Mouse (Mus musculus) forebrain, embryonic 11.5 days (tissue): ENCODE data around the gene Plin5. TPM values are rescaled to one million over a fixed set of nuclear protein-coding genes. Genes with fewer than 3 reads are reported as not detected.

Experiments used
- ATAC-seq: fragments of 200-750 bp; cut with Nextera tagmentation; replicated peaks from 2 replicates; pipeline ENCODE4 v1.8.0; 2017; ENCODE audit warnings: moderate TSS enrichment; ENCODE audit not compliant: low FRiP score
- DNase-seq: peaks from one replicate; pipeline ENCODE4 v3.0.0-alpha.2; 2017; ENCODE audit warnings: low spot score
- H3K27ac ChIP-seq: fragments of 300-500 bp; sonication (generic); 2 replicates; pipeline ENCODE4 v1.5.1; 2014; ENCODE audit warnings: low read depth, low read length
- H3K27me3 ChIP-seq: fragments of 300-500 bp; sonication (generic); 2 replicates; pipeline ENCODE4 v1.6.1; 2014; ENCODE audit warnings: mild to moderate bottlenecking, low read length, mixed read lengths; ENCODE audit not compliant: control insufficient read depth, insufficient read depth
- H3K36me3 ChIP-seq: fragments of 300-500 bp; sonication (generic); 2 replicates; pipeline ENCODE4 v1.6.1; 2014; ENCODE audit warnings: mild to moderate bottlenecking, low read length, moderate library complexity, mixed read lengths; ENCODE audit not compliant: control insufficient read depth, insufficient read depth
- H3K4me1 ChIP-seq: fragments of 300-500 bp; sonication (generic); replicated peaks from 2 replicates; pipeline ENCODE4 v1.6.1; 2014; ENCODE audit warnings: low read length, mixed read lengths; ENCODE audit not compliant: control insufficient read depth, insufficient read depth
- H3K4me2 ChIP-seq: fragments of 300-500 bp; sonication (generic); 2 replicates; pipeline ENCODE4 v1.6.1; 2014; ENCODE audit warnings: low read depth, mild to moderate bottlenecking, low read length, moderate library complexity, mixed read lengths; ENCODE audit not compliant: severe bottlenecking
- H3K4me3 ChIP-seq: fragments of 300-500 bp; sonication (generic); 2 replicates; pipeline ENCODE4 v1.5.1; 2014; ENCODE audit warnings: low read depth, low read length
- H3K9ac ChIP-seq: fragments of 300-500 bp; sonication (generic); 2 replicates; pipeline ENCODE4 v1.6.1; 2014; ENCODE audit warnings: low read length
- H3K9me3 ChIP-seq: fragments of 300-500 bp; sonication (generic); 2 replicates; pipeline ENCODE4 v1.6.1; 2016; ENCODE audit warnings: low read length, mixed read lengths; ENCODE audit not compliant: control insufficient read depth
- WGBS: fragments of 180-500 bp; shearing (Covaris S2); extraction: QIAGEN DNeasy Blood & Tissue Kit; methylation state at CpG from one replicate; pipeline ENCODE4 v1.1.7; 2014; 5-methylcytosine and 5-hydroxymethylcytosine counted together
- polyA plus RNA-seq: library from polyadenylated mRNA; unstranded; fragments of >200 nt; fragmentation: Nextera tagmentation; extraction: Ambion mirVana; gene quantifications from 2 replicates; pipeline ENCODE4 v1.2.1, GENCODE M21; 2014

Plin5 gene
- polyA plus RNA-seq, 1 experiment from 2014 or later: 0.21 TPM

DNA sequence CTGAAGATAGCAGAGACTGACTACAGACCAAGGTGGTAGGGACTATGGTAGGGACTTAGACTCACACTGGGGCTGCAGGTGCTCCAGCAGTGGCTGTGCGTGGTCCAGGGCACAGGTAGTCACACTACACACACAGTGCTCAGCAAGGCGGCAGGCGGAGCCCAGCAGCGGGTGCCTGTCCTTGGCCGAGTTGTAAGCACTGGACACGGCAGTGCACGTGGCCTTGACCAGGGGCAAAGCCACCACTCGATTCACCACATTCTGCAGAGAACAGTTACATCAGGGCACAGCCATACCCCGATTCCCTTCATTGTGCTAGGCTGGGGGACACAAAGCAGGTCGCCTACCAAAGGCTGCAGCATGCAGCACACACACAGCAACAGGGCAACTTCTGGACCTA lies 1.2 kb downstream of the Plin5 start:
- H3K4me3 ChIP-seq: no peak overlapping the region
- H3K4me2 ChIP-seq: no peak overlapping the region
- H3K27ac ChIP-seq: no peak overlapping the region
- DNase-seq (no peak), ATAC-seq (no peak)
- H3K4me1 ChIP-seq: peaks cover 5% of the 10 kb centered on the region; the same call in 1 of the 2 replicates
- H3K27me3 ChIP-seq: peaks cover 29% of the 10 kb centered on the region
- 78% methylated on average over 10 of the region's 10 CpGs for WGBS
- no peak overlapping the region for H3K9ac ChIP-seq
- no peaks in the 10 kb centered on the region for H3K9me3 ChIP-seq
- no peaks in the 10 kb centered on the region for H3K36me3 ChIP-seq

DNA sequence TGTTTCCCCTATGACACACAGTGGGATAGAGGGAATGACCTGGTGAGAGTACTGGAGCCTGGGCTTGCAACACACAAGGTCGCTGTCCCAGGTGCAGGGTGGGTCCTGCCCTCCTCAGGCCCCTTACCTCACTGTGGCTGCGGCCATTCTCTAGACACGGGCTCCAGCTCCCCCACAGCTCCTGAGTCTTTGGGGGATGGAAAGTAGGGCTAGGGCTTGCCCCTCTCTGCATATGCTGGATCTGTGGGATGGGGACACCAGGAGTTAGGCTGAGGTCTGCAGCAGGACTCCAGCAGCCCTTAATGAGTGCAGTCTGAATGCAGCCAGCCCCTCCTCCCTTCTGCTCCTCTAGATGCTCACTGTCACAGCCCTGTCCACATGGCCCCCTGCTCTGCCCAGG lies 4.7 kb downstream of the Plin5 start:
- 55% methylated on average over 3 of the region's 3 CpGs for WGBS
- Histone ChIP-seq H3K27ac (no peak overlapping the region), H3K36me3 (no peaks in the 10 kb centered on the region), H3K4me3 (no peak overlapping the region), H3K4me1 (peaks cover 5% of the 10 kb centered on the region; the same call in 1 of the 2 replicates), H3K9me3 (no peaks in the 10 kb centered on the region), H3K4me2 (no peak overlapping the region), H3K27me3 (peaks cover 2% of the 10 kb centered on the region; the same call in 1 of the 2 replicates), H3K9ac (no peak overlapping the region)
- DNase-seq (no peak), ATAC-seq (no peak)

DNA sequence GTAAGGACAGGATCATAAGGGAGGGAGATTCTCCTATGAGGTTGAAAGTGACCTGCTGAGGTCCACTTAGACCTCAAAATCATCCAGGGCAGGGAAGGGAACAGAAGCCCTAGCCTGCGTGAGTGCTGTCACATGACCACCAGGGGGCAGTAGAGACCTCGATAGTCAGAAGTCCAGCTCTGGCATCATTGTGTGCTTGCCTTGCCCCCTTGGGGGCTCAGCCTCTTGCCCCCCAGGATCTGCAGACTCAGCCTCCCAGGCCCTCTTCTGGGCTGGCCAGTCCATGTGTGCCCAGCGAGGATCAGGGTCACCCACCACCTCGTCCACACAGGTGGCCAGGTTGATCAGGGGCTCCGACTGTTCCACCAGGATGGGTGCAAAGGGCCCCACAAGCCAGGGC lies 5.5 kb downstream of the Plin5 start:
- H3K4me1 ChIP-seq: no peaks in the 10 kb centered on the region
- H3K27ac ChIP-seq: no peak overlapping the region
- no peak overlapping the region for H3K4me2 ChIP-seq
- H3K9ac ChIP-seq: no peak overlapping the region
- H3K4me3 ChIP-seq: no peak overlapping the region
- no peaks in the 10 kb centered on the region; the same call in 1 of the 2 replicates for H3K27me3 ChIP-seq
- ATAC-seq (peak; percentile 57), DNase-seq (peak; percentile 80)
- H3K9me3 ChIP-seq: no peaks in the 10 kb centered on the region
- WGBS: 42% methylated on average over 5 of the region's 5 CpGs
- no peaks in the 10 kb centered on the region for H3K36me3 ChIP-seq

DNA sequence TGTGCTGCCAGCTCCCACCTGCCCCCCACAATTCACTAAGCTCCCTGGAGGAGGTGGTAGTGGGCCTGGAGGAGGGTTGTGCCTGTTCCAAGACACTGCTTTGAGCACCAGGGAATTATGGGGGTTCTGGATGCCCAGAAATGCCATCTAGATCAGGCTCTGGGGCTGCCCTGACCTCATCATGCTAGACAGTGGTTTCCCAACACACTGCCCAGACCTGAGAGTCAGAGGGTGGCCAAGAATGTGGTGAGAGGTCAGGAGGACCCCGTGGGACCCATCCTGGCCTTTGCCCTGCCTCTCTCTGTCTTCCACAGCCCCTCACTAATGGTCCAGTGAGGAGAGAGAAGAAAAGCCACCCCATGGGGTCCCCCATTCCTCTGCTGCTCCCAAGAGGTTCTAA lies 6.4 kb downstream of the Plin5 start:
- DNase-seq (no peak), ATAC-seq (no peak)
- H3K27ac ChIP-seq: no peak overlapping the region
- 60% methylated on average over 1 of the region's 1 CpGs for WGBS
- H3K36me3 ChIP-seq: no peaks in the 10 kb centered on the region
- no peaks in the 10 kb centered on the region for H3K9me3 ChIP-seq
- no peak overlapping the region for H3K4me3 ChIP-seq
- H3K4me1 ChIP-seq: no peaks in the 10 kb centered on the region
- H3K4me2 ChIP-seq: no peak overlapping the region
- no peak overlapping the region for H3K9ac ChIP-seq
- H3K27me3 ChIP-seq: no peaks in the 10 kb centered on the region

DNA sequence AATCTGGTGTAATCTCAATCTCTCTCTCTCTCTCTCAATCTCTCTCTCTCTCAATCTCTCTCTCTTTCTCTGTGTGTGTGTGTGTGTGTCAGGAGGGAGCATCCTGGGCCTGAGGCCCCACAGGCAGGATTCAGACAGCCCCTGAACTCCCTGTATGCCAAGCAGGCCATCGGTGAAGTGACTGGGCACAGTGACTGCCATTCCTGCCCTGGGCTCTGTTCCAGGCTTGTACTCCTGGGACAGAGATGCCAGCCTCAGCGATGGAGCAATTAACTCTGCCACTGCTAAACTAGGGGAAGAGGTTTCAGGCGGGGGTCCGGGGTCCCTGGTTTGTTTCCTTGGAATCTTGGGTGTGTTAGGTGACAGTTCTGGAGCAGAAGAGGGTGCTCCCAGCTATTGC lies 6.8 kb downstream of the Plin5 start:
- DNase-seq (no peak), ATAC-seq (no peak)
- Histone ChIP-seq H3K9ac (no peak overlapping the region), H3K4me1 (no peaks in the 10 kb centered on the region), H3K4me2 (no peak overlapping the region), H3K36me3 (no peaks in the 10 kb centered on the region), H3K27ac (no peak overlapping the region), H3K4me3 (no peak overlapping the region), H3K9me3 (no peaks in the 10 kb centered on the region), H3K27me3 (no peaks in the 10 kb centered on the region)
- 70% methylated on average over 4 of the region's 4 CpGs for WGBS

DNA sequence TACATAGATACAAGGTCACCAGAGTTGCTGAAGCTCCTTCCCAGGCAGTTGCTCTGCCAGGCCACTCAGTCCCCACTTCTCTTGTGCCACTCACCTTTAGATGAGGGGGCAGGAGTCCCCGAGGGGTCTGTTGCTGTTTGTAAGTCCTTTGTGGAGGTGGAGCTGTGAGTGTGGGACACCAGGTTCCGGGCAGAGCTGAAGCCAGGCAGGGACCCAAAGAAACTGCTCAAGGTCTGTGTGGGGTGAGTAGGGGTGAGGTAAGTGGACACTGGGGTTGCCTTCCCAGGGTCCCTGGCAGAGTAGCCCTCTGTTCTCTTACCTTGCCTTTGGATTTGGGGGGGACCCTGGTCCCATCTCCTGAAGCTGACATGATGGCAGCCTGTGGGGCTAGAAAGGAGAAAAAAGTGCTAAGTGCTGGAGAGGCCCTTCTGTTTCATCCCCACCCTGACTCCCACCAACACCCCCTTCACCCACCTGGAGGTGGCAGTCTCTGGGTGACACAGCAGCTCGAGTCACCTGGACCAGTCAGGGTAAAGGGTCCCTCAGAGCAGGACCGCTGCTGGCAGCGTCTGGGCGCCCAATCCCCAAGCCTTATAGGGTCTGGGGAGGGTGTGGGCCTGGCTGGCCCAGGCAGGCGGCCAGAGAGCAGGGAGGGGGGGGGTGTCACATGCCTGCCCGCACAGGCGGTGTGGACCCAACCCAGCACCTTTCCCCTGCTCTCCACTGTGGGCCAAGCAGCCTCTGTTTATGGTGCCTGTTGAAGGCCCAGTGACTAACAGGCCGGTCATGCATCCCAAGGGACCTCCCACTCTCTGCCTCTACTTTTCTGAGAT lies 8.0 kb downstream of the Plin5 start, which contains the start of gene Plin4:
TSS of gene Plin4 (minus strand) at position 585 of the 833 bp plus-strand sequence.
- DNase-seq: no peak
- no peaks in the 10 kb centered on the region for H3K36me3 ChIP-seq
- no peak within 1 kb of the TSS for H3K9ac ChIP-seq
- H3K9me3 ChIP-seq: no peaks in the 10 kb centered on the region
- no peak within 1 kb of the TSS for H3K4me3 ChIP-seq
- H3K27me3 ChIP-seq: no peaks in the 10 kb centered on the region
- ATAC-seq: no peak
- no peak within 1 kb of the TSS for H3K4me2 ChIP-seq
- WGBS: 59% methylated on average over 10 of the region's 10 CpGs
- H3K4me1 ChIP-seq: no peaks in the 10 kb centered on the region
- no peak within 1 kb of the TSS for H3K27ac ChIP-seq

DNA sequence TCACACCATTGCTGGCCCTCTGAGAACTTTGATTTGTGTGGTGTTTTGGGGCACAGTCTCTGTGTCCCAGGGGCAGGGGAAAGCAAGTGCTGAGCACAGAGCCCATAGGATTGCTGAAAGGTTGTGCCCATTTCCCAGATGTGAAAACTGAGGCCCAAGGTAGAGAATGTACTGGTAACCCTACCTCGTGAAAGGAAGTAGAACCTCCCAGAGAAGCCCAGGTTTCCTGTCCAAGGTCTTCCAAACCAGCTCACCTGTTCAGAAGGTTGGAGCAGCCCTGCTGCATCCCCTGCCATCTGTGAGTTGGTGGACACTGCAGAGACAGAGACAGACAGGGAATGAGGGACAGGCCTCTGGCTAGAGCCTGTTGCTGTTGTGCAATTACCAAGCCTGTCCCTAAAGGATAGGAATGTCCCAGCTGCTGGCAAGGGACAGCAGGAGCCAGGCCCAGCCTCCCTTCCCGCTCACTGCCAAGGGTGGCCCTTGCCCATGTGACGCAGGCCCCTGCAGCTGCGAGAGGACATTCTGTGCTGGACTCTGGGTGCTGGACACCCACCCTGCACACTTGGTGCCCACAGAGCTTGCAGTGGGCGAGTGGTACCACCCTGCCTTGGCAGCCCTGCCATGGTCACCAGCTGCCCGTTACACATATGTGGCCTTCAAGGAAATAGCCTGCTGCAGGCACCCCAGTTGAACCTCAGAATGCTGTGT lies 8.9 kb downstream of the Plin5 start:
- no peaks in the 10 kb centered on the region; the same call in 1 of the 2 replicates for H3K36me3 ChIP-seq
- DNase-seq (no peak), ATAC-seq (no peak)
- H3K4me2 ChIP-seq: no peak overlapping the region
- H3K9me3 ChIP-seq: no peaks in the 10 kb centered on the region
- H3K27ac ChIP-seq: no peak overlapping the region
- WGBS: 85% methylated on average over 6 of the region's 6 CpGs
- no peaks in the 10 kb centered on the region for H3K27me3 ChIP-seq
- no peak overlapping the region for H3K4me3 ChIP-seq
- no peak overlapping the region for H3K9ac ChIP-seq
- H3K4me1 ChIP-seq: no peaks in the 10 kb centered on the region

DNA sequence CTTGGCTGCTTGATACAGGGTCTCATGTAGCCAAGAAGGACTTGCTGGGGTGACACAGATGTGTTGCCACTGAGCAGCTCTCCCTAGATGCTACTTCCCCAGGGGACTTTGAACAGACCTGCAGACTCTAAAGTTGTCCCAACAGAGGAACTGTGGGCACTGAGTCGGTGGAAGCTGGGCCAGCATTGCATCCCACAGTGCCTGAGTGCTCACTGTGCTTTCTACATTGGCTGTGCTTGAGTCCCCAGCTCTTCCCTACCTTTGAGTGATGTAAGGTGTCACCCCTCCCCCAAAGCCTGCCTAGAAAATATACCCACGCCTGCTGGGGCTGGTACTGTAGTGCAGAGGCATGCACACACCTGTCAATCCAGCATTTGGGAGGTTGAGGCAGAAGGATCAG lies 9.7 kb downstream of the Plin5 start:
- DNase-seq (no peak), ATAC-seq (no peak)
- no peak overlapping the region for H3K9ac ChIP-seq
- no peak overlapping the region for H3K27ac ChIP-seq
- WGBS: 72% methylated on average over 2 of the region's 2 CpGs
- no peaks in the 10 kb centered on the region for H3K9me3 ChIP-seq
- no peak overlapping the region for H3K4me3 ChIP-seq
- H3K4me1 ChIP-seq: no peaks in the 10 kb centered on the region
- no peaks in the 10 kb centered on the region; the same call in 1 of the 2 replicates for H3K36me3 ChIP-seq
- no peaks in the 10 kb centered on the region for H3K27me3 ChIP-seq
- no peak overlapping the region for H3K4me2 ChIP-seq
